Mouse (Mus musculus) brain, embryonic 14.5 days (tissue): ENCODE results near the gene Wt1.

ENCODE experiments used
- CTCF ChIP-seq: fragments of 200-500 bp; IDR thresholded peaks from 2 replicates; pipeline ENCODE4 v1.5.1; 2012; ENCODE audit warnings: inconsistent platforms, mild to moderate bottlenecking, moderate library complexity, borderline replicate concordance; ENCODE audit not compliant: insufficient read depth, insufficient read length; ENCODE audit errors: extremely low read depth
- POLR2A ChIP-seq: fragments of 200-500 bp; IDR thresholded peaks from 2 replicates; pipeline ENCODE4 v1.6.1; 2012; ENCODE audit warnings: mild to moderate bottlenecking, inconsistent platforms, borderline replicate concordance; ENCODE audit not compliant: poor library complexity, insufficient read depth, insufficient read length, severe bottlenecking; ENCODE audit errors: extremely low read depth

DNA sequence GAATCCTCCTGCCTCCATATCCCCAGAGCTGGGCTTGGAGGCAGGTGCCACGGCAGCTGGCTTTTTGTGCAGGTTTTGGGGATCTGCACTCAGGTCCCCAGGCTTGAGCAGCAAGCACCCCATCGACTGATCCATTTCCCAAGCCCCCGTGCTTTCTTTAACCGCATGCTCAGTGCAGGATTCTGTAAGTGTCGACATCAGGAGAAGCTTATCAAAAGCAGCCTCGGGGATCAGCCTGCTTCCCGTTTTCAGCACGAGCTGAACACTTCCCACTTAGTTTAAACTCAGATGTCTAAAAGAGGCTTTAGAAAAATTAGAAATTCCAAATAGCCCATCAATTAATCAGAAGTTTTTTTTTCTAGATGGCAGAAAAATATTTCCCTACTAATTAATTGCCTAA lies 93.3 kb downstream of the Wt1 start:
- no peak for TF ChIP-seq POLR2A
- no peak for TF ChIP-seq CTCF
